Mouse (Mus musculus) thymus, adult 18-20 months (tissue): ENCODE results near the gene Tsr1.

ENCODE experiments used
- DNase-seq, 2 experiments: peaks; one replicate each; pipeline ENCODE4 v3.0.0; 2022; ENCODE audit warnings: mixed read lengths in 2 of 2

The Tsr1 gene

GRCm38 (mm10) chr11:74897678-74898516 lies at the start of gene Tsr1:
Gene Tsr1 (plus strand): TSS chr11:74898071.
- peak; percentile 76 to 83 for DNase-seq

DNA sequence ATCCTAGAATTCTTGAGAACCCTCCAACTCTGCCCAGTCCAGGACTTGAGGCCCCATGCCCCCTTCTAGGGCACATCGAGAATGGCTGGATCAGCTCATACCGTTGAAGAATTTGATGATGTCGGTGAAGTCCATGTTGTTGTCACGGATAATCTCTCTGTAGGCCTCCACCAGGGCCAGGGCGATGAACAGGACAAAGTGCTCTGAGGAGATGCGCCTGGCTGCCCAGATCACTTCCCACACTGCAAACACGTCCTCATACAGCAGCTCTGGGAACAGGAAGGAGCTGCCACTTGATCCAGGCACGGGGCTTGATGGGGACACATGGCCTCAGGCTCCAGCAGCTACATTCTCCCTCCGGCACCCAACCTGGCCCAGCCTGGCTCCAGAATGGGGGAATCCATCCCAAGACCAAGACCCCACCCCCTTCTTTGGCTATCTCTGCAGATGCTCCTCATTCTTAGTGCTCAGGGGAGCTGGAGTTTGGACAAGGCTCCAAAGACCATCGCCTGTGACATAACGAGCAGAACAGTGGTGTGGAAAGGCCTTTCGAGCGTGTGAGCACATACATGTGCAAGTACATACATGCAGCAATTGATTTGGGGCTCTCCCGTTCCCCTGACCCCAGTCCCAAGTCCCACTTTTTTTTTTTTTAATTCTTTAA lies 46.7 kb upstream of the Tsr1 start:
- no peak for DNase-seq

DNA sequence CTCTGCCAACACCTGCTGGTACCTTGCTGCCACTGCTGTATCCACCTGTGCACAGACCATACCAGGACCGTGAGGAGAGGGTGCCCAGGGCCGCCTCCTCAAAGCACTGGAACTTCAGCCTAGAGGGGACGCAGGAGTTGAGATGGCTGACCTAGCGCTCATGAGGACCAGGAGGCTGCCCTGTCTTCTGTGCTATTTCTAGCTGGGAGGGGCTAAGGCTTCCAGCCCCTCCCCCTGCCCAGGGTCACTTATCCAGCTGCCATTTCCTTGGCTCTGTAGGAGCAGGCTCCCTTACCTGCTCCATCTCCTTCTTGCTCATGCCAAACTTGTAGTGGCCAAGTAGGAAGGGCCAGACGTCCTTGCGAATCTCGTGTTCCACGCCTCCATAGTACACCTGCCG lies 40.1 kb upstream of the Tsr1 start:
- no peak for DNase-seq

GRCm38 (mm10) chr11:74862129-74862528 lies 35.7 kb upstream of the Tsr1 start:
- no peak for DNase-seq

- DNase-seq, result no peak
Measured at GRCm38 (mm10) chr11:74863471-74863870, 34.4 kb upstream of the Tsr1 start.

DNA sequence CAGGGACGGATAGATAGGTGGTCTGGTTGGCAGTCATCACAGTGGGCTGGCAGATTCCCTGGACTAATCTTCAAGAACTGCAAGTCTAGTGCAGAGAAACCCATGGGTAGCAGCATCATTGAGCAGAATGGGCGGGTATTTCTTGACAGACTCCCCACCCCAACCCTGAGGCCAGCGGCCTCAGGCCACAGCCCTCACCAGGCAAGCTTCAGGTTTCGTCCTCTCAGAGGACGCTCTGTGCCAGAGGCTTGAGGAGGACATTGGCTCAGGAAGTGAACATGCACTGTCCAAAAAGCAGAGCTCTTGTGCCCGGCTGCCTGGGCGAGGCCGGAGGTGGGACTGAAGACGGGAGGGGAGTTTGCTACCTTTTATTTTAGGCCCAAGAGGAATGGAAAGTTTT lies 33.5 kb upstream of the Tsr1 start:
- DNase-seq, result no peak

DNA sequence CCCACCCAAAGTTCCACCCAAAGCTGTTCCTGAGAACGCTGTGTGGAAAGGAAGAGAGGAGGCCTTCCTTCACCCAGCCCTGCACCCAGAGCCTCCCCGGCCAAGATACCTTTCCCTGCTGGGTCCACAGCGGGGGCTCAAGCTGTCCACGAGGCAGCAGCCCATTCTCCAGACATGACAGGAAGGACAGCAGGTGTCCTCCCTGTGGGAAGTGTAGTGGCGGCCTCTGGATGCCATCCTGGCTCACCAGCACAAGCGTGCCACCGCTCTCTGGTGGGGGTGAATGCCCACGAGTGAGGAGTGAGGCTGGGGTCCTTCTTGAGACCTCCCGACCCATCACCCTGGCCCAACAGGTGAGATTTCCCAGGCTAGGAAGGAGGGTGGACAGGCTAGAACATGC lies 32.6 kb upstream of the Tsr1 start:
- no peak for DNase-seq

- DNase-seq, result no peak
Measured at GRCm38 (mm10) chr11:74866640-74867039, 31.2 kb upstream of the Tsr1 start.

GRCm38 (mm10) chr11:74867181-74867580 lies 30.7 kb upstream of the Tsr1 start:
- no peak for DNase-seq

- no peak for DNase-seq
Measured at GRCm38 (mm10) chr11:74868046-74868760, 29.7 kb upstream of the Tsr1 start.

GRCm38 (mm10) chr11:74869603-74870002 lies 28.3 kb upstream of the Tsr1 start:
- DNase-seq, result no peak

DNA sequence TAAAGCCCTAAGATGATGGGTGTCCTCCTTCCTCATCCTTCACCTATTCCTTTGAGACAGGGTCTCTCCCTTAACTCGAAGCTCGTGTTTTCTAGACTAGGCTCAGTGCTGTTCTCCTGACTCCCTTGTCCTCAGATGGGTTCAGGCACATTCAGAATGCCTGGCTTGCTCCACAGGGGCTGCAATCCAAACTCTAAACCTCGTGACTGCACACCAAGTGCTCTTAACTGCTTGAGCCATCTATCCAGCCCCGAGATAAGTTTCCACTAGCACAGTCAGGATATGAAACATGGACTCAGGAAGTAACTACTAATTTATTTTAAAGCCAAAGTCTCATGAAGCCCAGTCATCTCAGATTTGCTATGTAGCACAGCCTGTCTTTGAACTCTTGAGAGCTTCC lies 27.3 kb upstream of the Tsr1 start:
- DNase-seq, result no peak

DNA sequence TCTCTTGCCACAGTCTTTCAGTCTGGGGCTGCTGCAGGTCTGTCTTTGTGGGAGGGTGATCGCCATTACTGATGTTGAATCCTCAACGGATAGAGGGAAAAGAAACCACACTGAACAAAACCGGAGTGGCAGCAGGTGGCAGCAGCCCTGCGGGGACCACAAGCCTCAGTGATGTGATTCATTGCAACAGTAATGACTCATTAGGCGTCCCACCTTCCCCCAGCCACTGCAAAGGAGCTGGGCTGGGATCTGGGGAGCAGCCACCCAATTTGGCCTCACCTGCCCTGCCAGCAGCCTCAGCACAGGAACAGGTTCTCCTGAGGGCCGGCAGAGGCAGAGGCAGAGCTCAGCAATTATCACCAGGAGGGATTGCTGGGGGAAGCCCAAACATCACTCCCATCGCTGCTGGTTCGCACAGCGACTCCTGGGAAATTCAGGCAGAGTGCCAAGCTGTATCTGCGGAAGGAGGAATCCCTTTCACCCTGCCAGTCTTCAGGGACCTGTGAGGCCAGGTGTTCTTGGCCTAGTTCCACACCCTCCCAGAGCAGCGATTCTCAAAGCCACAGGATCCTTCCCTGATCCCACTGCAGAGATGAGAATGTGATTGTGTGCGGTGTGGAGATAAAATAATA lies 26.8 kb upstream of the Tsr1 start:
- DNase-seq, result no peak

DNA sequence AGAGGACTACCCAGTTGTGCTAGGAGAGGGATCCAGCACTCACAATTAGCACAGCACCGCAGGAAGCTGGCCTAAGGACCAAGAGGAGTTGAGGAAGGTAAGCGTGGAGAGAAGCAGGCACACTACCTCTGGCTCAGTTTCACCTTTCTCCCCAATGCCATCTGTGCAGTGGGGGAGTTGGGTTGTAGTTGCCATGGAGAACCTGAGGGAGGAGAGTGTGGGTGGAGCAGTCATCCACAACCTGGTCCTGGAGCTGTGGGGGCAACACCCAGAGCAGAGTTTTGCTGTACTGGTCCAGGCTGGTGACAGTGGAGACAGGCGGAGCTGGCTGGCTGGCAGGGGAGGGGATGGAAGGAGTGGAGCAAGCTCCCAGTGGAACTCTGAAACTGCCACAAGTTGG lies 23.2 kb upstream of the Tsr1 start:
- DNase-seq, result no peak

DNA sequence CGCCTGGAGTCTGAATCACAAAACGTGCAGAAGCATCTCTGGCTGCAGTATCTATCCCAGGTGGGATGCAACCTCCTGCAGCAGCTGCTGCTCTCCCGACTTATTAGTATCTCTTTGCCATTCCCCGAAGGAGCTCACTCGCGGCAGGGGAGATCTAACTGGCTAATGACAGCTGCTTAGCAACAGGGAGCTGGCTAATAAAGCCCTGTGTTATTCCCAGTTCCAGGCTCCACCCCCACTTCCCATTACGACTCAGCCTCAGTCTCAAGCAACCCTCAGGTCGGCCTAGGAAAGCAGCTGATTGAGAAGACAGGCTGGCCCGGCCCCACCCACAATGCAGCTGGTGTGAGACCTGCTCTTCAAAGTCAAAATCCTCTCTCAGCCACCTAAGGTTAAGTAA lies 21.1 kb upstream of the Tsr1 start:
- no peak for DNase-seq

DNA sequence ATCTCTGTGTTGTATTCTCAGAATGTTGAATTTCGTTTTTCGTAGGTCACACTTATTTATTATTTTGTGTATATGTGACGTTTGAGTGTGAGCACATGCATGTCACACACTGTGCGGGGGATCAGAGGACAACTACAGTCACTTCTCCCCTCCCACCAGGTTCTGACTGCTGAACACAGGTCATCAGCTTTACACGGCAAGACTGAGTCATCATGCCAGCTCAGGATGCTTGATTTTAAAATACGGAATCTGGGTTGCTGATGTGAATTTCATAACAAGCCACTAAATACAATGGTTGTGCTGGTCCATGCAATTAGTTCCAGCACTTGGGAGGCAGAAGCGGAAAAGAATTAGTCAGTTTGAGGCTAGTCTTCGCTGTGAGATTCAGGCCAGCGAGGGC lies 16.9 kb upstream of the Tsr1 start:
- DNase-seq, result no peak

- no peak for DNase-seq
Measured at GRCm38 (mm10) chr11:74881979-74882378, 15.9 kb upstream of the Tsr1 start.

- DNase-seq, result no peak
Measured at GRCm38 (mm10) chr11:74883098-74883497, 14.8 kb upstream of the Tsr1 start.

GRCm38 (mm10) chr11:74894619-74895018 lies 3.3 kb upstream of the Tsr1 start:
- no peak for DNase-seq

DNA sequence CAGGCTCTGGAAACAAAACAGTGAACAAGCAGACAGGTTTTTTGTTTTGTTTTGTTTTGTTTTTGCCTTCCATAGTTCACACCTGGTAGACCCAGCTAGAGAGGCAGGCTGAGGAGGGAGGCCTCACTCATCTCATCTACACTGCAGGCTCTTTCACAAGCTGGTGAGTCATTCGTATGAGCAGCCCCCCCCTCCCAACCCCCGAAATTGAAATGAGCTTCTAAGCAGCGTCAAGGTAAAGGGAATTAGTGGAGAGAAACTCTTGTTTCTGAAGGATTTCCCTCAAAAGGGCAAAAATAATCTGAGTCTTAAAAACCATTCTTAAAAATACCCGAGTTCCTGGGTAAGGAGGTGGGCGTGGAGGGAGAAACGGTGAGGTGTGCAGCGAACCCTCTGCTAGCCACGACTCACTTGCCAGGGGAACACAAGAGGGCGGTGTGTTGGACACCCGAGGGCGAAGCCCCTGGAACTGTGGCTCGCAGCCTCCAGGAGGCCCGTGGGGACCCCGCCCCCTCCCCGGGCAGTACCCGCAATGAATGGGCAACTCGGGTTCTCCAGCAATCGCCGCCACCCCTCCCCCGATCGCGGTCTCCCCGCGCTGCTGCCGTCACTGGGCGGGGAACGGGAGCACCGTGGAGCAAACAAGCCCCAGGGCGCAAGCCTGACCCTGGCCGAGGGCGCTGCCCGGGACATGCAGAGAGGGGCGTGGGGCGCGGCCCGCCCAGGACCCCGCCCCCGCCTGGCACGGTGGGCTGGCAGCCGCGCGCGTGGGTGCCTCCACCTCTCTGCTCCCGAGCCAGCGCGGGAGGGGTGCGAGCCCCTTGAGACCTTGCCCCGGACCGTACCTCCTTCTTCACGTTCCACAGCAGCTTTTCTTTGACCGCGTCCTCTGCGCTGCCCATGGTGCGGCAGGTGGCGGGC lies 1.6 kb upstream of the Tsr1 start:
- DNase-seq, result peak; percentile 49 to 62

GRCm38 (mm10) chr11:74896901-74897677 lies 782 bp upstream of the Tsr1 start, which contains the start of gene Sgsm2:
Gene Sgsm2 (minus strand): TSS chr11:74897060.
- DNase-seq, result peak; percentile 44 to 45
